Mouse (Mus musculus): ENCODE measurements around the gene Rab7b. TPM values are rescaled to one million over a fixed set of nuclear protein-coding genes. Genes with fewer than 3 reads are reported as not detected.

The Rab7b gene
- not detected for polyA plus RNA-seq (2017; shearing (Covaris generic))

GRCm38 (mm10) chr1:131688475-131688874, at the start of gene Rab7b:
TSS of gene Rab7b (plus strand) at chr1:131688695.

GRCm38 (mm10) chr1:131743868-131744464, 55.5 kb downstream of the Rab7b start, which contains the start of gene Slc26a9:
TSS of gene Slc26a9 (plus strand) at chr1:131744022.

Other genes with a start within 250 kb of the Rab7b start
- 39.2 TPM for gene Srgap2, start 161.3 kb upstream of the Rab7b start, polyA plus RNA-seq (2017; shearing (Covaris generic))
- 0.85 TPM for gene Fam72a, start 160.8 kb upstream of the Rab7b start, polyA plus RNA-seq (2017; shearing (Covaris generic))
- 0.18 TPM for gene Avpr1b, start 89.5 kb upstream of the Rab7b start, polyA plus RNA-seq (2017; shearing (Covaris generic))
- 18.9 TPM for gene Ctse, start 50.4 kb upstream of the Rab7b start, polyA plus RNA-seq (2017; shearing (Covaris generic))
- gene Slc26a9, start 55.3 kb downstream of the Rab7b start, polyA plus RNA-seq (2017; shearing (Covaris generic)), result not detected
- gene Pm20d1, start 108.7 kb downstream of the Rab7b start, polyA plus RNA-seq (2017; shearing (Covaris generic)), result 0.61 TPM
- gene Slc41a1, start 138.8 kb downstream of the Rab7b start, polyA plus RNA-seq (2017; shearing (Covaris generic)), result 73.1 TPM
- gene Rab29, start 178.5 kb downstream of the Rab7b start, polyA plus RNA-seq (2017; shearing (Covaris generic)), result 17.5 TPM
- 52.6 TPM for gene Nucks1, start 221.8 kb downstream of the Rab7b start, polyA plus RNA-seq (2017; shearing (Covaris generic))